Mouse (Mus musculus): ENCODE measurements around the gene Canx. TPM values are rescaled to one million over a fixed set of nuclear protein-coding genes. Genes with fewer than 3 reads are reported as not detected.
A peak's percentile ranks its signal among the peaks of the same experiment; 100 is the strongest.
"Not testable (repeated sequence)": the region's sequence is repeated elsewhere in the genome, so short reads cannot be mapped to it uniquely, and the experiment has no call there.

The Canx gene
- polyA plus RNA-seq, 1 experiment, result 93.4 TPM

- DNase-seq (ENCODE audit: low read depth), result no peak
Observed at GRCm38 (mm10) chr11:50333181-50333580, 7.7 kb upstream of the Canx start.

GRCm38 (mm10) chr11:50329378-50329777 lies 3.9 kb upstream of the Canx start:
- DNase-seq (ENCODE audit: low read depth), result no peak

GRCm38 (mm10) chr11:50328075-50328625 lies 2.7 kb upstream of the Canx start:
- no peak for DNase-seq (ENCODE audit: low read depth)

- no peak for DNase-seq (ENCODE audit: low read depth)
Observed at GRCm38 (mm10) chr11:50326302-50326966, 961 bp upstream of the Canx start.

GRCm38 (mm10) chr11:50324751-50325471 lies 562 bp downstream of the Canx start:
- DNase-seq (ENCODE audit: low read depth), result no peak

- no peak for DNase-seq (ENCODE audit: low read depth)
Observed at GRCm38 (mm10) chr11:50323843-50324242, 1.6 kb downstream of the Canx start.

- DNase-seq (ENCODE audit: low read depth), result no peak
Observed at GRCm38 (mm10) chr11:50322345-50322744, 3.1 kb downstream of the Canx start.

- DNase-seq (ENCODE audit: low read depth), result no peak
Observed at GRCm38 (mm10) chr11:50321239-50321638, 4.2 kb downstream of the Canx start.

GRCm38 (mm10) chr11:50319343-50319742 lies 6.1 kb downstream of the Canx start:
- not testable (repeated sequence) for DNase-seq (ENCODE audit: low read depth)

GRCm38 (mm10) chr11:50312803-50313202 lies 12.7 kb downstream of the Canx start:
- no peak for DNase-seq (ENCODE audit: low read depth)

GRCm38 (mm10) chr11:50303406-50303805 lies 22.1 kb downstream of the Canx start:
- DNase-seq (ENCODE audit: low read depth), result no peak

- peak; percentile 74 for DNase-seq (ENCODE audit: low read depth)
Observed at GRCm38 (mm10) chr11:50292190-50292855, 33.1 kb downstream of the Canx start, which contains the start of gene Maml1. Gene Maml1, minus strand, starts transcription at chr11:50292311.

- no peak for DNase-seq (ENCODE audit: low read depth)
Observed at GRCm38 (mm10) chr11:50291321-50292165, 33.9 kb downstream of the Canx start.

- DNase-seq (ENCODE audit: low read depth), result peak; percentile 40
Observed at GRCm38 (mm10) chr11:50290486-50291225, 34.8 kb downstream of the Canx start.

- no peak for DNase-seq (ENCODE audit: low read depth)
Observed at GRCm38 (mm10) chr11:50286428-50286827, 39.0 kb downstream of the Canx start.

GRCm38 (mm10) chr11:50285696-50286095 lies 39.8 kb downstream of the Canx start:
- DNase-seq (ENCODE audit: low read depth), result no peak

GRCm38 (mm10) chr11:50285263-50285662 lies 40.2 kb downstream of the Canx start:
- no peak for DNase-seq (ENCODE audit: low read depth)

- DNase-seq (ENCODE audit: low read depth), result no peak
Observed at GRCm38 (mm10) chr11:50280053-50280452, 45.4 kb downstream of the Canx start.

- DNase-seq (ENCODE audit: low read depth), result peak; percentile 36
Observed at GRCm38 (mm10) chr11:50279005-50279404, 46.5 kb downstream of the Canx start.

GRCm38 (mm10) chr11:50277706-50278105 lies 47.8 kb downstream of the Canx start:
- no peak for DNase-seq (ENCODE audit: low read depth)

GRCm38 (mm10) chr11:50277025-50277424 lies 48.4 kb downstream of the Canx start:
- DNase-seq (ENCODE audit: low read depth), result no peak
